Mouse (Mus musculus) lung, embryonic 14.5 days (tissue): ENCODE results near the gene Siva1. TPM values are rescaled to one million over a fixed set of nuclear protein-coding genes. Genes with fewer than 3 reads are reported as not detected.

Source experiments
- ATAC-seq: fragments of 200-750 bp; cut with Nextera tagmentation; 2 replicates; pipeline ENCODE4 v1.8.0; 2017; ENCODE audit warnings: mild to moderate bottlenecking, moderate TSS enrichment, moderate library complexity; ENCODE audit not compliant: insufficient read depth
- DNase-seq: peaks from one replicate; pipeline ENCODE4 v3.0.0-alpha.2; 2015
- H3K27ac ChIP-seq: fragments of 300-500 bp; sonication (generic); 2 replicates; pipeline ENCODE4 v1.5.1; 2014; ENCODE audit warnings: low read depth, mild to moderate bottlenecking, moderate library complexity
- H3K27me3 ChIP-seq: fragments of 300-500 bp; sonication (generic); 2 replicates; pipeline ENCODE4 v1.6.1; 2014; ENCODE audit warnings: low read length, control low read depth; ENCODE audit not compliant: insufficient read depth
- H3K36me3 ChIP-seq: fragments of 300-500 bp; sonication (generic); 2 replicates; pipeline ENCODE4 v1.6.1; 2014; ENCODE audit warnings: control low read depth; ENCODE audit not compliant: insufficient read depth
- H3K4me1 ChIP-seq: fragments of 300-500 bp; sonication (generic); 2 replicates; pipeline ENCODE4 v1.6.1; 2014; ENCODE audit warnings: antibody characterized with exemption, control low read depth; ENCODE audit not compliant: insufficient read depth
- H3K4me2 ChIP-seq: fragments of 300-500 bp; sonication (generic); 2 replicates; pipeline ENCODE4 v1.6.1; 2014; ENCODE audit warnings: mild to moderate bottlenecking
- H3K4me3 ChIP-seq: fragments of 300-500 bp; sonication (generic); 2 replicates; pipeline ENCODE4 v1.5.1; 2014; ENCODE audit warnings: low read depth, low read length
- H3K9ac ChIP-seq: fragments of 300-500 bp; sonication (generic); 2 replicates; pipeline ENCODE4 v1.6.1; 2014
- H3K9me3 ChIP-seq: fragments of 300-500 bp; sonication (generic); 2 replicates; pipeline ENCODE4 v1.6.1; 2016; ENCODE audit warnings: low read depth, low read length, control low read depth
- CTCF ChIP-seq: IDR thresholded peaks from 2 replicates; pipeline ENCODE4 v1.5.1; 2016; ENCODE audit warnings: antibody characterized with exemption, low read depth
- WGBS: fragments of 180-500 bp; shearing (Covaris S2); extraction: QIAGEN DNeasy Blood & Tissue Kit; methylation state at CpG from one replicate; pipeline ENCODE4 v1.1.7; 2014; 5-methylcytosine and 5-hydroxymethylcytosine counted together
- microRNA-seq: library from miRNA; unstranded; fragments of <30 nt; microRNA quantifications from one replicate; pipeline ENCODE4, GENCODE M21; 2016; ENCODE audit warnings: borderline number of aligned reads
- polyA plus RNA-seq: library from polyadenylated mRNA; unstranded; fragments of >200 nt; fragmentation: Nextera tagmentation; extraction: Ambion mirVana; gene quantifications from 2 replicates; pipeline ENCODE4 v1.2.1, GENCODE M21; 2014

The Siva1 gene
- polyA plus RNA-seq, 1 experiment from 2014 or later, result 291 TPM

- Histone ChIP-seq H3K4me3 (peak overlapping the region; percentile 76), H3K4me1 (peaks cover 10% of the 10 kb centered on the region), H3K27ac (no peak overlapping the region; the same call in 1 of the 2 replicates), H3K9me3 (no peaks in the 10 kb centered on the region), H3K4me2 (peak overlapping the region; percentile 92), H3K36me3 (peaks cover 6% of the 10 kb centered on the region; the same call in 1 of the 2 replicates), H3K9ac (peak overlapping the region; percentile 94), H3K27me3 (no peaks in the 10 kb centered on the region)
- DNase-seq (no peak), ATAC-seq (0 out of 2 replicates have a peak, but pooled peaks have one; percentile 7)
- WGBS, result 79% methylated on average over 10 of the region's 10 CpGs
- TF ChIP-seq CTCF, result no peak
Observed at GRCm38 (mm10) chr12:112694127-112694475, 49.6 kb downstream of the Siva1 start.

- H3K36me3 ChIP-seq, result no peaks in the 10 kb centered on the region
- H3K9ac ChIP-seq, result no peak overlapping the region
- DNase-seq, result no peak
- WGBS, result 66% methylated on average over 3 of the region's 3 CpGs
- no peak for ATAC-seq
- no peak overlapping the region for H3K27ac ChIP-seq
- peaks cover 19% of the 10 kb centered on the region for H3K4me1 ChIP-seq
- H3K27me3 ChIP-seq, result peaks cover 9% of the 10 kb centered on the region; the same call in 1 of the 2 replicates
- no peak for TF ChIP-seq CTCF
- no peak overlapping the region for H3K4me3 ChIP-seq
- H3K9me3 ChIP-seq, result no peaks in the 10 kb centered on the region
- H3K4me2 ChIP-seq, result no peak overlapping the region
Observed at GRCm38 (mm10) chr12:112696806-112697425, 52.4 kb downstream of the Siva1 start.

Small RNAs within 50 kb of the gene (microRNA-seq; reads per million reads assigned to microRNA genes)
- gene Mir6939, result 1.7 reads per million

Other genes starting within 250 kb of the Siva1 start
- gene A530016L24Rik, start 155.2 kb upstream of the Siva1 start, polyA plus RNA-seq, result not detected in 2 replicates
- gene Tmem179, start 127.9 kb upstream of the Siva1 start, polyA plus RNA-seq, result 0.12 and 0.32 TPM in 2 replicates
- 4.5 and 5.2 TPM in 2 replicates for gene Inf2, start 55.9 kb upstream of the Siva1 start, polyA plus RNA-seq
- gene Adssl1, start 24.6 kb upstream of the Siva1 start, polyA plus RNA-seq, result 3.8 and 5.0 TPM in 2 replicates
- 140 and 166 TPM in 2 replicates for gene Akt1, start 30.2 kb downstream of the Siva1 start, polyA plus RNA-seq
- 6.7 and 9.0 TPM in 2 replicates for gene Zbtb42, start 34.1 kb downstream of the Siva1 start, polyA plus RNA-seq
- gene Cep170b, start 75.8 kb downstream of the Siva1 start, polyA plus RNA-seq, result 21.4 and 23.1 TPM in 2 replicates
- gene Pld4, start 116.0 kb downstream of the Siva1 start, polyA plus RNA-seq, result 9.3 and 10.9 TPM in 2 replicates
- 0.61 and 0.64 TPM in 2 replicates for gene Ahnak2, start 158.0 kb downstream of the Siva1 start, polyA plus RNA-seq
- 4.3 and 5.1 TPM in 2 replicates for gene Clba1, start 164.3 kb downstream of the Siva1 start, polyA plus RNA-seq
- 140 and 153 TPM in 2 replicates for gene Cdca4, start 184.7 kb downstream of the Siva1 start, polyA plus RNA-seq
- 0.12 TPM in 1 of 2 replicates, not detected in the other for gene Gpr132, start 223.5 kb downstream of the Siva1 start, polyA plus RNA-seq